Mouse (Mus musculus): ENCODE measurements around the gene Tmem209. TPM values are rescaled to one million over a fixed set of nuclear protein-coding genes. Genes with fewer than 3 reads are reported as not detected.

The Tmem209 gene
- polyA plus RNA-seq, 1 experiment: 33.2 TPM

DNA sequence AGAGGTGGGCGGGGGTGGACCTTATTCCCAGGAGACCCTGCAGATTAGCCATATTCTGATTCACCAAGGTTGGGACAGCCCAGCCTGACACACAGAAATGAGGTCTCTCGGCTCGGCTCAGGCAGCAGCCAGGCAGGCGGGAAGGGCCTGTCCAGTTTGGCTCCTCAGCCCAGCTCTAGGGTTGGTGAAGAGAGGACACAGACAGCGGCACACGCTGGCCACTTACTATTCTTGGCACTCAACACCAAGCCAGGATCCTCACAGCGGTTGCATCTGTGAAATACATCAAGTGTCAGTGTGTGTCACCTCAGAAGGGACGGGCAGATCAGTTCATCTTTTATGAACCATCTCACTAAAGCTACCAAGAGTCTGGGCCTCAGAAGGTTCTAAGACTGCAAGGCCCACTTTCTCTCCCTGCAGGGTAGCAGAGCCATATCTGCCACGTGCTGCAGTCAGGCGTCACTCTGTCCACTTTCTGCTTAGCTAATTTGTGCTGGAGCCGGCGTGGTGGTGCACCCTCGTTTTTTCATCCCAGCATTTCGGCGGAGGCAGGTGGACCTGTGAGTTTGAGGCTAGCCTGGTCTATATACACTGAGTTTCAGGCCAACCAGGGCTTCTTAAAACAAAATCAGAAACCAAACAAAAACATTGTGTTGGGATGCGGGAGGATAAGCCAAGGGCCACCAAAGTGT lies 50.4 kb downstream of the Tmem209 start:
- no peak overlapping the region for H3K27ac ChIP-seq (ENCODE audit: insufficient read depth, low read length)
- peaks cover 5% of the 10 kb centered on the region for H3K4me1 ChIP-seq (ENCODE audit: control insufficient read depth, insufficient read depth, low read length)
- 0 out of 2 replicates have a peak overlapping the region, but pooled peaks have one; percentile 6 for H3K4me3 ChIP-seq (ENCODE audit: insufficient read depth, low read length)
- no peak for TF ChIP-seq POLR2A (IDR thresholded peaks at IDR 0.05; ENCODE audit: extremely low read depth, insufficient read depth, low read length)
- no peak for TF ChIP-seq CTCF (IDR thresholded peaks at IDR 0.05; ENCODE audit: extremely low read depth, insufficient read depth, low read length)

DNA sequence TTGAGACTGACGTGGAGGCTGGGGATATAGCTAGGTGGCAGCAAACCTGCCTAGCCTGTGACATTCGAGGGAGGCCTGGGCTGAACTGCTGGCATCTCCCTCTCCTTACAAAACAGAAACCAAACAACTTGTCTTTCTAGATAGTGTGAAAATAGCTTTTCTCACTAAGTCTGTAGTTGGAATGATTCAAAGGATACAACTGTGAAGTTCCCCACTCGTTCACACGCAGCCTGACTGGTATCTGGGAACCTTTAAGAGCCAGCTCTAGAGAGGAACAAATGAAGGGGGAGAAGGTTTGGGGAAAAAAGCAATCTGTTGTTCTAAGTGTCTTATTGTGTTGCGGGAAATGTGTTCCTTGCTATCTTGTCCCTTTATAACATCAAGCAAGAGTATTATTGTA lies 51.0 kb downstream of the Tmem209 start:
- H3K27ac ChIP-seq (ENCODE audit: insufficient read depth, low read length): no peak overlapping the region
- TF ChIP-seq CTCF (IDR thresholded peaks at IDR 0.05; ENCODE audit: extremely low read depth, insufficient read depth, low read length) (no peak), POLR2A (IDR thresholded peaks at IDR 0.05; ENCODE audit: extremely low read depth, insufficient read depth, low read length) (no peak)
- no peak overlapping the region for H3K4me3 ChIP-seq (ENCODE audit: insufficient read depth, low read length)
- H3K4me1 ChIP-seq (ENCODE audit: control insufficient read depth, insufficient read depth, low read length): peaks cover 5% of the 10 kb centered on the region

DNA sequence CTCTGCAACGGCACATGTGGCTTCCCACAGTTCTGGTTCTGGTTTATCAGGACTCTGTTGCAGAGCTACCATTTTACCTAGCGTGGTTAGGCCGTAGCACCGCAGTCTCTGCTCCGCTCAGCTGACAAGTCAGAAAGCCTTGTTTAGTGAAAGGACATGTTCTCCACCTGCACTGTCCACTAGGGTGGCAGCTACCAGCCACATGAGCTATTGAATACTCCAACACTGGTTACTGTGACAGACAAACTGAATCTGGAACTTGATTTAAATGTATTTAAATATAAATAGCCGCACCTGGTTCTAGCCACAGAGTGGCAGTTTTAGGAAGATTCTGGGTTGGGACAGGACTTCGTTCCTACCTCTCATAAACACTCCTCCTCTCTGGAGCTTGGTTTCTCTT lies 52.6 kb downstream of the Tmem209 start:
- TF ChIP-seq POLR2A (IDR thresholded peaks at IDR 0.05; ENCODE audit: extremely low read depth, insufficient read depth, low read length) (no peak), CTCF (IDR thresholded peaks at IDR 0.05; ENCODE audit: extremely low read depth, insufficient read depth, low read length) (no peak)
- Histone ChIP-seq H3K27ac (ENCODE audit: insufficient read depth, low read length) (no peak overlapping the region), H3K4me3 (ENCODE audit: insufficient read depth, low read length) (no peak overlapping the region), H3K4me1 (ENCODE audit: control insufficient read depth, insufficient read depth, low read length) (peaks cover 5% of the 10 kb centered on the region)

DNA sequence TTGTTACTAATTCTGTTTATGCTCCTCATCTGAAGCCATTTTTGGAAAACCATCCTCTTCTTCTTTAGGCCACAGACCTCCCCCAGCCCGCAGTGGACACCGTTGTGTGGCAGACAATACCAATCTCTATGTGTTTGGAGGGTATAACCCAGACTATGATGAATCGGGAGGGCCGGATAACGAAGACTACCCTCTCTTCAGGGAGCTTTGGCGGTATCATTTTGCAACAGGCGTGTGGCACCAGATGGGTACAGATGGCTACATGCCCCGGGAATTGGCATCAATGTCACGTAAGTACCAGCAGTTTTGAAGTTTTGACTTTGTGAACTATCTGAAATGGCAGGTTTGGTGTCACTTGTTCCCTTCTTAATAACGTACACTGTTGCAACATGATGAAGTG lies 70.0 kb downstream of the Tmem209 start:
- Histone ChIP-seq H3K4me1 (ENCODE audit: control insufficient read depth, insufficient read depth, low read length) (no peaks in the 10 kb centered on the region; the same call in 1 of the 2 replicates), H3K27ac (ENCODE audit: insufficient read depth, low read length) (no peak overlapping the region), H3K4me3 (ENCODE audit: insufficient read depth, low read length) (no peak overlapping the region)
- TF ChIP-seq CTCF (IDR thresholded peaks at IDR 0.05; ENCODE audit: extremely low read depth, insufficient read depth, low read length): no peak
- TF ChIP-seq POLR2A (IDR thresholded peaks at IDR 0.05; ENCODE audit: extremely low read depth, insufficient read depth, low read length): no peak

DNA sequence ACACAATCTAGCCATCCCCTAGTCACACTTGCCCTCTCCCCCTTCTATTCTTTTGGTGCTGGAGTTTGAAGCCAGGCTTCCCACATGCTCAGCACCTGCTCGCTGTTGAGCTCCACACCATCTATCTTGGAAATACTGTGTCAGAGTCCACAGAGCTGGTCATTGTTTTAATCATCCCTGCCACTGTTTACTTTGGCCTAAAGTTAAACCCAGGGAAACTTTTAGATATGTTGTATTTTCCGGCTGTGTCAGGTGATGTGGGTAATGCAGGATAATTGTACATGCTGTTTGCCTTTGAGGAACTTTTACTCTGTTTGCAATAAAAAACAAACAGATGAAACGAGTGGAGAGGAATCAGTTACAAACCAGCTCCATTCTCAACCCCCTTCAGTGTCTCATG lies 72.5 kb downstream of the Tmem209 start:
- no peak overlapping the region for H3K4me3 ChIP-seq (ENCODE audit: insufficient read depth, low read length)
- no peak for TF ChIP-seq POLR2A (IDR thresholded peaks at IDR 0.05; ENCODE audit: extremely low read depth, insufficient read depth, low read length)
- TF ChIP-seq CTCF (IDR thresholded peaks at IDR 0.05; ENCODE audit: extremely low read depth, insufficient read depth, low read length): no peak
- no peak overlapping the region for H3K27ac ChIP-seq (ENCODE audit: insufficient read depth, low read length)
- peaks cover 2% of the 10 kb centered on the region; the same call in 1 of the 2 replicates for H3K4me1 ChIP-seq (ENCODE audit: control insufficient read depth, insufficient read depth, low read length)

DNA sequence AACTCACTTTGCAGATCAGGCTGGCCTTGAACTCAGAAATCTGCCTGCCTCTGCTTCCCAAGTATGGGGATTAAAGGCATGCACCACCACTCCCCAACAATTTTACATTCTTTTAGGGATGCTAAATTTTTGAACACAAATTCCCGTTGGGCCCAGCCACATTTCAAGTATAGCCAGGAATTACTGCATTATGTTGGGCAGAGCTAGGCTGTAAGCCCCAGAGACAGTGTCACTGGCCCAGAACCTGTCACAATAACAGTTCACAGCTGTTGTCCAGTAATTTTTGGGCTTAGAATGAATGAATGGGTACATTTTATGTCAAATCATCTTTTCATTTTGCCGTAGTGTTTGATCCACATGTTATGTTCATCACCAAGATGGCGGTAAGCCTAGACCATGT lies 73.1 kb downstream of the Tmem209 start:
- TF ChIP-seq POLR2A (IDR thresholded peaks at IDR 0.05; ENCODE audit: extremely low read depth, insufficient read depth, low read length) (no peak), CTCF (IDR thresholded peaks at IDR 0.05; ENCODE audit: extremely low read depth, insufficient read depth, low read length) (no peak)
- Histone ChIP-seq H3K27ac (ENCODE audit: insufficient read depth, low read length) (no peak overlapping the region), H3K4me3 (ENCODE audit: insufficient read depth, low read length) (no peak overlapping the region), H3K4me1 (ENCODE audit: control insufficient read depth, insufficient read depth, low read length) (peaks cover 2% of the 10 kb centered on the region; the same call in 1 of the 2 replicates)

DNA sequence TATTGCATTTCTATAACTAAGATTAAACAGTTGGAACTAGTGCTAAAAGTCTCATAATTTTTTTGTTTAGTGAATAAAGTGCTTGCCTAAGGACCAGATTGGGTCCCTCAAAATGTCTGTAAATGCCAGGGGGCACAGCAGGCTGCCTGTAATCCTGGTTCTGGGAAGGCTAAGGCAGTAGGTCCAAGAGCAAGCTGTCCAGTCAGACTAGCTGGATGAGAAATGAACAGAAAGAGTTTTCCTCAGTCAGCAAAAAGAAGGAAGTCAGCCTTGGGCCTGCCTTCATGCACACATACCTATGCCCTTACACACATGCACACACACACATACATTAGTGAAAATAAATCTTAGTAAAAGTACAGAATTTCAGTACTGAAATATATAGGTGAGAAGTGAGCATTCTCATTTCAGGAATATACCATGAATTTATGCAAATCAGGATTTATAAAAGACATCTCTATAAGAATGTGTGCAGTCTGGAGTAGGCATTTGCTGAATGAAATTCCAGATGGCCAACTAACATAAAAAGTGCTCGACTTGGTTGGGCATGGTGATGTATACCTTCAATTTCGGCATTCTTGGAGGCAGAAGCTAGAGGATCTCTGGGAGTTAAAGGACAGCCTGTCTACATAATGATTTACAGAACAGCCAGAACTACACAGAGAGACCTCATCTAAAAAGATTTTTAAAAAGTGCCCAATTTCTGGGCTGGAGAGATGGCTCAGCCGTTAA lies 77.0 kb downstream of the Tmem209 start:
- no peak for TF ChIP-seq CTCF (IDR thresholded peaks at IDR 0.05; ENCODE audit: extremely low read depth, insufficient read depth, low read length)
- no peak for TF ChIP-seq POLR2A (IDR thresholded peaks at IDR 0.05; ENCODE audit: extremely low read depth, insufficient read depth, low read length)
- Histone ChIP-seq H3K4me3 (ENCODE audit: insufficient read depth, low read length) (no peak overlapping the region), H3K4me1 (ENCODE audit: control insufficient read depth, insufficient read depth, low read length) (peaks cover 2% of the 10 kb centered on the region; the same call in 1 of the 2 replicates), H3K27ac (ENCODE audit: insufficient read depth, low read length) (no peak overlapping the region)

Other genes starting within 250 kb of the Tmem209 start
- gene Ube2h, start 205.2 kb downstream of the Tmem209 start, polyA plus RNA-seq (2012; rRNA removed): 71.3 and 72.4 TPM in 2 replicates
- gene Zc3hc1, start 118.8 kb downstream of the Tmem209 start, polyA plus RNA-seq (2012; rRNA removed): 24.3 and 24.9 TPM in 2 replicates
- gene Klhdc10, start 107.9 kb downstream of the Tmem209 start, polyA plus RNA-seq (2012; rRNA removed): 58.0 and 67.4 TPM in 2 replicates
- 0.10 TPM in 1 of 2 replicates, not detected in the other for gene Ssmem1, start 66 bp upstream of the Tmem209 start, polyA plus RNA-seq (2012; rRNA removed)
- 3.1 and 3.4 TPM in 2 replicates for gene Cpa2, start 31.8 kb upstream of the Tmem209 start, polyA plus RNA-seq (2012; rRNA removed)
- 0.10 and 0.15 TPM in 2 replicates for gene Cpa4, start 58.6 kb upstream of the Tmem209 start, polyA plus RNA-seq (2012; rRNA removed)
- 0.08 and 0.09 TPM in 2 replicates for gene Cpa5, start 101.2 kb upstream of the Tmem209 start, polyA plus RNA-seq (2012; rRNA removed)
- gene Cpa1, start 129.4 kb upstream of the Tmem209 start, polyA plus RNA-seq (2012; rRNA removed): not detected in 2 replicates
- gene Cep41, start 184.0 kb upstream of the Tmem209 start, polyA plus RNA-seq (2012; rRNA removed): 5.7 and 5.8 TPM in 2 replicates
- 41.8 and 47.8 TPM in 2 replicates for gene Mest, start 213.8 kb upstream of the Tmem209 start, polyA plus RNA-seq (2012; rRNA removed)

Data from cortical plate, adult 2 months (tissue).